ENCODE assay signal across 8 mouse cellular contexts in the genomic region with DNA sequence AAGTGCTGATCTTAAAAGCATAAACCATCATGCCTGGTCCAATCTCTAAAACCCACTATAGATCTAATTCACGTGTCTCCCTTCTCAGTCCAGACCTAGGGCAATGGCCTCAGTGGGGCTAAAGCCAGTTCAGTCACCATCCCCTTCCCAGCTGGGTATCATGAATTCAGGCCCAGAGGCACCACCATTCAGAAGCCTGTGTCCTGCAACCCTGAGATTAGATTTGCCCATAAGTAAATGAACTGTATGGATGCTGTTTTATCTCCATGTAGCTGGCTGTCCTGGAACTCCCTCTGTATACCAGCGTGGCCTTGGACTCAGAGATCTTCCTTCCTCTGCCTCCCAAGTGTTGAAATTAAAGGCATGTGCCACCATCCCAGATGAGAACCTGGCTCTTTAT. TPM values are rescaled to one million over a fixed set of nuclear protein-coding genes. Genes with fewer than 3 reads are reported as not detected.
DNase-seq lines count a peak whose midpoint lies in the region; ATAC-seq and TF ChIP-seq lines count a peak whose summit lies in the region.

No protein-coding gene starts in this region.

- H3K9ac ChIP-seq in lung, embryonic 16.5 days (ENCODE audit: low read length): peak overlapping the region; percentile 95; the same call in 1 of the 2 replicates
- no peak overlapping the region for H3K9ac ChIP-seq in limb, embryonic 15.5 days

- peak overlapping the region; percentile 91; the same call in 1 of the 2 replicates for H3K4me3 ChIP-seq in lung, embryonic 16.5 days (ENCODE audit: low read length)
- H3K4me3 ChIP-seq in limb, embryonic 15.5 days: peak overlapping the region; percentile 94; the same call in 1 of the 2 replicates
- H3K4me3 ChIP-seq in small intestine, adult 2 months (ENCODE audit: low read depth, low read length): no peak overlapping the region

- 72% methylated on average over 2 of the region's 2 CpGs for WGBS in lung, embryonic 16.5 days
- 80% methylated on average over 2 of the region's 2 CpGs for WGBS in limb, embryonic 15.5 days
- 80% methylated on average over 2 of the region's 2 CpGs for WGBS in small intestine, adult 2 months

- no peaks in the 10 kb centered on the region for H3K27me3 ChIP-seq in lung, embryonic 16.5 days (ENCODE audit: control insufficient read depth, insufficient read depth, low read depth, low read length)
- no peaks in the 10 kb centered on the region for H3K27me3 ChIP-seq in limb, embryonic 15.5 days
- H3K27me3 ChIP-seq in small intestine, adult 2 months (ENCODE audit: control insufficient read depth, insufficient read depth, low read length): no peaks in the 10 kb centered on the region

- peaks cover 34% of the 10 kb centered on the region for H3K4me1 ChIP-seq in lung, embryonic 16.5 days (replicated peaks; ENCODE audit: control insufficient read depth, insufficient read depth, low read length)
- H3K4me1 ChIP-seq in limb, embryonic 15.5 days: peaks cover 36% of the 10 kb centered on the region
- H3K4me1 ChIP-seq in small intestine, adult 2 months (ENCODE audit: control insufficient read depth, insufficient read depth, insufficient read length, low read length): peaks cover 39% of the 10 kb centered on the region

- no peak for TF ChIP-seq POLR2A in small intestine, adult 2 months (IDR thresholded peaks at IDR 0.05; ENCODE audit: low read depth, low read length)

- H3K27ac ChIP-seq in lung, embryonic 16.5 days (ENCODE audit: low read length): peak overlapping the region; percentile 67; the same call in 1 of the 2 replicates
- H3K27ac ChIP-seq in limb, embryonic 15.5 days: peak overlapping the region; percentile 77
- peak overlapping the region; percentile 18; the same call in 1 of the 2 replicates for H3K27ac ChIP-seq in small intestine, adult 2 months (ENCODE audit: insufficient read depth, low read depth, low read length)

- H3K4me2 ChIP-seq in lung, embryonic 16.5 days (ENCODE audit: low read depth, low read length): peak overlapping the region; percentile 75; the same call in 1 of the 2 replicates
- H3K4me2 ChIP-seq in limb, embryonic 15.5 days: peak overlapping the region; percentile 89

- no peaks in the 10 kb centered on the region for H3K9me3 ChIP-seq in lung, embryonic 16.5 days (ENCODE audit: control insufficient read depth, low read length)
- H3K9me3 ChIP-seq in limb, embryonic 15.5 days: no peaks in the 10 kb centered on the region

- no peak for DNase-seq in lung, postnatal 14 days
- no peak for DNase-seq in layer of hippocampus, postnatal 36 days
- no peak for DNase-seq in urinary bladder, adult 18-20 months (ENCODE audit: low spot score in 2 of 2)
- no peak for DNase-seq in right cerebral cortex, postnatal 4 days

- TF ChIP-seq CTCF in small intestine, adult 2 months (IDR thresholded peaks at IDR 0.05; ENCODE audit: extremely low read depth, insufficient read length, insufficient replicate concordance, low read depth, low read length): no peak

- ATAC-seq in lung, embryonic 16.5 days (ENCODE audit: low read depth): no peak
- peak; percentile 61 for ATAC-seq in erythroblast, adult 5-6 weeks (replicated peaks; ENCODE audit: low FRiP score, poor library complexity, severe bottlenecking)
- no peak for ATAC-seq in limb, embryonic 15.5 days (ENCODE audit: insufficient number of reproducible peaks, low FRiP score, low TSS enrichment, low read depth)

- H3K36me3 ChIP-seq in lung, embryonic 16.5 days (ENCODE audit: control insufficient read depth, insufficient read depth, low read length): no peaks in the 10 kb centered on the region
- no peaks in the 10 kb centered on the region for H3K36me3 ChIP-seq in limb, embryonic 15.5 days
- H3K36me3 ChIP-seq in small intestine, adult 2 months (ENCODE audit: control insufficient read depth, insufficient read depth, low read length): no peaks in the 10 kb centered on the region

RNA-seq across cellular contexts. Expression of gene Sbno2, which starts 2.3 kb away (rescaled TPM):
- polyA plus RNA-seq in lung, embryonic 16.5 days (2015; fragmentation: Nextera tagmentation; extraction: Ambion mirVana): 18.7 and 19.1 TPM in 2 replicates
- total RNA-seq in erythroblast, adult 5-6 weeks (2015; ENCODE audit: low replicate concordance): 9.2 and 12.5 TPM in 2 replicates
- total RNA-seq in erythroblast, adult 5-6 weeks (2017; ENCODE audit: low replicate concordance): 17.1 and 20.9 TPM in 2 replicates
- polyA plus RNA-seq in limb, embryonic 15.5 days (2015; fragmentation: Nextera tagmentation; extraction: Ambion mirVana): 19.7 and 19.8 TPM in 2 replicates
- 61.2 and 126 TPM in 2 replicates for polyA plus RNA-seq in small intestine, adult 2 months (2012; rRNA removed)
- total RNA-seq in layer of hippocampus, postnatal 36 days (2021): 10 to 100 TPM; 17.2 to 20.7 TPM

RNA-seq across cellular contexts. Expression of gene Stk11, which starts 12.6 kb away (rescaled TPM):
- 18.6 and 23.3 TPM in 2 replicates for polyA plus RNA-seq in lung, embryonic 16.5 days (2015; fragmentation: Nextera tagmentation; extraction: Ambion mirVana)
- 47.7 and 60.0 TPM in 2 replicates for total RNA-seq in erythroblast, adult 5-6 weeks (2015; ENCODE audit: low replicate concordance)
- total RNA-seq in erythroblast, adult 5-6 weeks (2017; ENCODE audit: low replicate concordance): 152 and 195 TPM in 2 replicates
- polyA plus RNA-seq in limb, embryonic 15.5 days (2015; fragmentation: Nextera tagmentation; extraction: Ambion mirVana): 15.2 and 16.6 TPM in 2 replicates
- 77.5 and 124 TPM in 2 replicates for polyA plus RNA-seq in small intestine, adult 2 months (2012; rRNA removed)
- total RNA-seq in layer of hippocampus, postnatal 36 days (2021): 10 to 100 TPM; 93.3 to 95.9 TPM

RNA-seq across cellular contexts. Expression of gene Atp5d, which starts 35.4 kb away (rescaled TPM):
- polyA plus RNA-seq in lung, embryonic 16.5 days (2015; fragmentation: Nextera tagmentation; extraction: Ambion mirVana): 534 and 552 TPM in 2 replicates
- total RNA-seq in erythroblast, adult 5-6 weeks (2015; ENCODE audit: low replicate concordance): 43.3 and 48.8 TPM in 2 replicates
- 12.1 and 17.3 TPM in 2 replicates for total RNA-seq in erythroblast, adult 5-6 weeks (2017; ENCODE audit: low replicate concordance)
- polyA plus RNA-seq in limb, embryonic 15.5 days (2015; fragmentation: Nextera tagmentation; extraction: Ambion mirVana): 494 and 537 TPM in 2 replicates
- polyA plus RNA-seq in small intestine, adult 2 months (2012; rRNA removed): 2,309 and 4,813 TPM in 2 replicates
- total RNA-seq in layer of hippocampus, postnatal 36 days (2021): 100 to 1,000 TPM; 324 to 369 TPM

RNA-seq across cellular contexts. Expression of gene Cbarp, which starts 37.6 kb away (rescaled TPM):
- 3.9 and 5.6 TPM in 2 replicates for polyA plus RNA-seq in lung, embryonic 16.5 days (2015; fragmentation: Nextera tagmentation; extraction: Ambion mirVana)
- total RNA-seq in erythroblast, adult 5-6 weeks (2015; ENCODE audit: low replicate concordance): not detected in 2 replicates
- total RNA-seq in erythroblast, adult 5-6 weeks (2017; ENCODE audit: low replicate concordance): not detected in 2 replicates
- 5.9 and 6.8 TPM in 2 replicates for polyA plus RNA-seq in limb, embryonic 15.5 days (2015; fragmentation: Nextera tagmentation; extraction: Ambion mirVana)
- 3.7 and 6.6 TPM in 2 replicates for polyA plus RNA-seq in small intestine, adult 2 months (2012; rRNA removed)
- total RNA-seq in layer of hippocampus, postnatal 36 days (2021): 100 to 1,000 TPM; 336 to 379 TPM

RNA-seq across cellular contexts. Expression of gene Midn, which starts 45.0 kb away (rescaled TPM):
- 11.8 and 12.9 TPM in 2 replicates for polyA plus RNA-seq in lung, embryonic 16.5 days (2015; fragmentation: Nextera tagmentation; extraction: Ambion mirVana)
- 5.0 and 7.7 TPM in 2 replicates for total RNA-seq in erythroblast, adult 5-6 weeks (2015; ENCODE audit: low replicate concordance)
- total RNA-seq in erythroblast, adult 5-6 weeks (2017; ENCODE audit: low replicate concordance): 3.9 and 7.4 TPM in 2 replicates
- 13.4 and 14.0 TPM in 2 replicates for polyA plus RNA-seq in limb, embryonic 15.5 days (2015; fragmentation: Nextera tagmentation; extraction: Ambion mirVana)
- 151 and 372 TPM in 2 replicates for polyA plus RNA-seq in small intestine, adult 2 months (2012; rRNA removed)
- 10 to 100 TPM; 58.9 to 62.6 TPM for total RNA-seq in layer of hippocampus, postnatal 36 days (2021)

Comparison
In these comparisons a context has a peak if more than half of its experiments do, and no peak if none do; other contexts are left out.
1. H3K27ac ChIP-seq: peak in every context shown above with its lines; median percentile 77 in limb, embryonic 15.5 days; 67 in lung, embryonic 16.5 days; 18 in small intestine, adult 2 months.